ENCODE assay signal across 10 mouse cellular contexts in the genomic region with DNA sequence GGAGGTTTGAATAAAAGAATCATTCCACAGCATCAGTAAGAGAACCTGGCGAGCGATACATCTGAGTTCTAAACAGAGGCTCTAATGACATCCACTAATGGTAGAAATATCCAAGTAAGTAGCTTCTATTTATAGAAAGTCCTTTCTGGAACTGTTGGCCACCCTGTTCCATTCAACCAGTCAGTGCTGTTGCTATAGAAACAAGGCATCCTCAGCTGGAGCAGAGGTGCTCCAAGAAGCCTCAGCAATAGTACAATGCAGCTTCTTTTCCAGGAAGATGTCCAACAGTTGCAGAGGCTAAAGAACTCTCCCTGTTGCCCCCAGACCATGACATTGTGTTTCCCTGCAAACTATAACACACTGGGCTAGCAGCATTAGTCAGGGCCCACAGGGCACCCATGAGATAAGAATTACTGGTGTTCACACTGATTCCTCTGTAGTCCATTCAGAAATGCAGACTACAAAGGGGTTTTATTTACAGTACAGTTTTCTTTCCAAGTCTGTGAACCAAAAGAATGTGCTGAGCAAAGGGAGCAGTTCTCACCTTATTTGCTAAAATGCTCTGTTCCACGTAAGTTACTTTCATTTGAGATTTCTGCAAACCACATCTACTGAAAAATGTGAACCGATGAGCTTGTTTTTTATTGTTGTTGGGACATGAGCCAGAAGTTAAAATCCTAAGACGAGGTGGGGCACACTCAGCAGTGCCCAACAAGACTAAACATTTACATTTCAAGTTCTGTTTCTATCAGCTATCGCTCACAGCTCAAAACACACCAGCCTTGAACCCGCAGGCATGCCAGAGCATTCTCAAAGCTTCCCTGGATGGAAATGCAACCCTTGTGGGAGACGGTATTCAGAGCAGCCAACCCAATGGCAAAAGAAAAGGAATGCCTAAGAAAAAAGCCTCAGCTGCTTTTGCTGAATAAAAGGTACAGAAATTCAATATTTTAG. TPM values are rescaled to one million over a fixed set of nuclear protein-coding genes. Genes with fewer than 3 reads are reported as not detected.
DNase-seq lines count a peak whose midpoint lies in the region; ATAC-seq and TF ChIP-seq lines count a peak whose summit lies in the region.
"Had no signal": no experiment of that assay in that cellular context is flagged by ENCODE, and none has a peak within 500 bp of the region (broad histone marks: within the 10 kb centered on the region; RNA-seq: fewer than 3 reads in every experiment).

No protein-coding gene starts in this region.

- no peak overlapping the region for H3K4me2 ChIP-seq in heart, embryonic 14.5 days (ENCODE audit: low read length)
- H3K4me2 ChIP-seq in lung, embryonic 16.5 days (ENCODE audit: low read depth, low read length), result no peak overlapping the region
- no peak overlapping the region for H3K4me2 ChIP-seq in forebrain, embryonic 14.5 days (ENCODE audit: low read length)
- H3K4me2 ChIP-seq: midbrain, embryonic 12.5 days had no signal

- H3K4me3 ChIP-seq in heart, embryonic 14.5 days (ENCODE audit: control insufficient read depth in 1 of 2, insufficient read depth in 1 of 2, low read depth in 1 of 2, low read length in 2 of 2), result no peak overlapping the region
- H3K4me3 ChIP-seq in heart, adult 2 months, result no peak overlapping the region
- no peak overlapping the region for H3K4me3 ChIP-seq in lung, embryonic 16.5 days (ENCODE audit: low read length)
- H3K4me3 ChIP-seq in lung, adult 2 months (replicated peaks; ENCODE audit: extremely low read depth, low read depth, low read length), result no peak overlapping the region
- H3K4me3 ChIP-seq in forebrain, embryonic 14.5 days (ENCODE audit: low read depth, low read length), result no peak overlapping the region
- H3K4me3 ChIP-seq: midbrain, embryonic 12.5 days had no signal

- H3K79me2 ChIP-seq in heart, adult 2 months (replicated peaks; ENCODE audit: control insufficient read depth, insufficient read depth, low read length), result no peaks in the 10 kb centered on the region

- 56% methylated on average over 8 of the region's 8 CpGs for WGBS in heart, embryonic 14.5 days
- 67% methylated on average over 8 of the region's 8 CpGs for WGBS in heart, adult 2 months
- 35% methylated on average over 8 of the region's 8 CpGs for WGBS in lung, embryonic 16.5 days
- WGBS in lung, adult 2 months, result 31% methylated on average over 8 of the region's 8 CpGs
- WGBS in forebrain, embryonic 14.5 days, result 59% methylated on average over 8 of the region's 8 CpGs

- no peaks in the 10 kb centered on the region for H3K27me3 ChIP-seq in heart, embryonic 14.5 days (ENCODE audit: control insufficient read depth, insufficient read depth, low read length)
- no peaks in the 10 kb centered on the region for H3K27me3 ChIP-seq in heart, adult 2 months (ENCODE audit: control insufficient read depth, insufficient read depth, low read length)
- no peaks in the 10 kb centered on the region for H3K27me3 ChIP-seq in lung, embryonic 16.5 days (ENCODE audit: control insufficient read depth, insufficient read depth, low read depth, low read length)
- no peaks in the 10 kb centered on the region for H3K27me3 ChIP-seq in forebrain, embryonic 14.5 days (replicated peaks; ENCODE audit: control insufficient read depth, insufficient read depth, low read length)
- H3K27me3 ChIP-seq: CH12.LX; midbrain, embryonic 12.5 days had no signal

- no peaks in the 10 kb centered on the region for H3K9me3 ChIP-seq in heart, embryonic 14.5 days (ENCODE audit: control insufficient read depth, low read length)
- H3K9me3 ChIP-seq in lung, embryonic 16.5 days (ENCODE audit: control insufficient read depth, low read length), result no peaks in the 10 kb centered on the region
- H3K9me3 ChIP-seq in forebrain, embryonic 14.5 days (replicated peaks; ENCODE audit: control insufficient read depth, low read length), result no peaks in the 10 kb centered on the region
- H3K9me3 ChIP-seq: midbrain, embryonic 12.5 days had no signal

- peaks cover 9 to 26% of the 10 kb centered on the region in 2 experiments for H3K4me1 ChIP-seq in heart, embryonic 14.5 days (ENCODE audit: control insufficient read depth in 2 of 2, insufficient read depth in 2 of 2, low read length in 2 of 2)
- H3K4me1 ChIP-seq in heart, adult 2 months (ENCODE audit: control insufficient read depth, insufficient read depth, low read length), result peaks cover 6% of the 10 kb centered on the region
- peaks cover 28% of the 10 kb centered on the region for H3K4me1 ChIP-seq in lung, embryonic 16.5 days (replicated peaks; ENCODE audit: control insufficient read depth, insufficient read depth, low read length)
- H3K4me1 ChIP-seq in lung, adult 2 months (ENCODE audit: control insufficient read depth, insufficient read depth, low read length), result peaks cover 16% of the 10 kb centered on the region
- H3K4me1 ChIP-seq in forebrain, embryonic 14.5 days (ENCODE audit: control insufficient read depth, insufficient read depth, low read length), result peaks cover 6% of the 10 kb centered on the region

- TF ChIP-seq CTCF in heart, adult 2 months (IDR thresholded peaks at IDR 0.05), result no peak
- no peak for TF ChIP-seq CTCF in lung, adult 2 months (IDR thresholded peaks at IDR 0.05; ENCODE audit: insufficient read depth, low read length)

- no peak for TF ChIP-seq EP300 in heart, adult 2 months (IDR thresholded peaks at IDR 0.05; ENCODE audit: insufficient read depth, low read depth, low read length)

- ATAC-seq in heart, embryonic 14.5 days (ENCODE audit: insufficient number of reproducible peaks, insufficient read depth, low FRiP score, low read depth), result no peak
- peak; percentile 75 for ATAC-seq in lung, embryonic 16.5 days (ENCODE audit: low read depth)
- no peak for ATAC-seq in forebrain, embryonic 14.5 days

- peak overlapping the region; percentile 56 to 67; a peak in 3 of 4 replicates for H3K27ac ChIP-seq in heart, embryonic 14.5 days (replicated peaks in 1 of 2; ENCODE audit: control insufficient read depth in 1 of 2, insufficient read depth in 1 of 2, low read depth in 2 of 2, low read length in 2 of 2)
- H3K27ac ChIP-seq in heart, adult 2 months, result no peak overlapping the region
- peak overlapping the region; percentile 62 for H3K27ac ChIP-seq in lung, embryonic 16.5 days (ENCODE audit: low read length)
- 0 out of 2 replicates have a peak overlapping the region, but pooled peaks have one; percentile 6 for H3K27ac ChIP-seq in forebrain, embryonic 14.5 days (ENCODE audit: low read depth, low read length)
- H3K27ac ChIP-seq: midbrain, embryonic 12.5 days had no signal

- no peak overlapping the region for H3K9ac ChIP-seq in heart, embryonic 14.5 days (ENCODE audit: low read length)
- H3K9ac ChIP-seq in heart, adult 2 months (ENCODE audit: low read depth, low read length), result no peak overlapping the region
- H3K9ac ChIP-seq in lung, embryonic 16.5 days (ENCODE audit: low read length), result no peak overlapping the region
- no peak overlapping the region for H3K9ac ChIP-seq in forebrain, embryonic 14.5 days (ENCODE audit: low read length)
- H3K9ac ChIP-seq: midbrain, embryonic 12.5 days had no signal

- 0 out of 2 replicates have a peak, but pooled peaks cover 2% of the 10 kb centered on the region for H3K36me3 ChIP-seq in heart, embryonic 14.5 days (ENCODE audit: control insufficient read depth, insufficient read depth, low read length)
- peaks cover 10% of the 10 kb centered on the region; the same call in 1 of the 2 replicates for H3K36me3 ChIP-seq in heart, adult 2 months (ENCODE audit: control insufficient read depth, insufficient read depth, low read length)
- no peaks in the 10 kb centered on the region for H3K36me3 ChIP-seq in lung, embryonic 16.5 days (ENCODE audit: control insufficient read depth, insufficient read depth, low read length)
- 0 out of 2 replicates have a peak, but pooled peaks cover 2% of the 10 kb centered on the region for H3K36me3 ChIP-seq in forebrain, embryonic 14.5 days (ENCODE audit: control insufficient read depth, insufficient read depth, low read length)

- no peak for TF ChIP-seq POLR2A in heart, adult 2 months (IDR thresholded peaks at IDR 0.05; ENCODE audit: insufficient read depth, low read depth, low read length)
- TF ChIP-seq POLR2A in lung, adult 2 months (IDR thresholded peaks at IDR 0.05; ENCODE audit: borderline replicate concordance, extremely low read depth, low read depth, low read length), result no peak

- DNase-seq in heart, adult 2 months, result no peak
- no peak for DNase-seq in lung, adult 2 months
- peak; percentile 70 for DNase-seq in forebrain, embryonic 14.5 days (ENCODE audit: low spot score)
- peak; percentile 3 for DNase-seq in retina, embryonic 14.5 days (ENCODE audit: low spot score)
- DNase-seq in frontal cortex, postnatal 10 days (ENCODE audit: low spot score in 2 of 2), result no peak
- DNase-seq in adrenal gland, postnatal 36 days, result no peak

- intact Hi-C loops in heart, adult 2 months (cut with DNase I), result no loop called here

RNA-seq across cellular contexts. Expression of a gene that starts 31.1 kb away (rescaled TPM):
- 31.5 and 32.5 TPM in 2 replicates for polyA plus RNA-seq in heart, embryonic 14.5 days (2014; fragmentation: Nextera tagmentation; extraction: Ambion mirVana)
- total RNA-seq in heart, adult 2 months (2021), result 10 to 100 TPM; 24.3 to 25.1 TPM
- 16.4 and 20.5 TPM in 2 replicates for polyA plus RNA-seq in heart, adult 2 months (2012; rRNA removed)
- 36.9 and 39.0 TPM in 2 replicates for polyA plus RNA-seq in lung, embryonic 16.5 days (2015; fragmentation: Nextera tagmentation; extraction: Ambion mirVana)
- polyA plus RNA-seq in lung, adult 2 months (2012; rRNA removed), result 16.3 and 22.2 TPM in 2 replicates
- 63.8 and 67.9 TPM in 2 replicates for polyA plus RNA-seq in forebrain, embryonic 14.5 days (2014; fragmentation: Nextera tagmentation; extraction: Ambion mirVana)
- total RNA-seq in adrenal gland, postnatal 36 days (2021), result 10 to 100 TPM; 49.2 to 54.2 TPM

RNA-seq across cellular contexts. Expression of a gene that starts 31.1 kb away (rescaled TPM):
- 22.4 and 23.1 TPM in 2 replicates for polyA plus RNA-seq in heart, embryonic 14.5 days (2014; fragmentation: Nextera tagmentation; extraction: Ambion mirVana)
- total RNA-seq in heart, adult 2 months (2021), result 1 to 10 TPM; 2.0 to 3.0 TPM
- polyA plus RNA-seq in heart, adult 2 months (2012; rRNA removed), result 4.2 and 5.4 TPM in 2 replicates
- 36.9 and 38.8 TPM in 2 replicates for polyA plus RNA-seq in lung, embryonic 16.5 days (2015; fragmentation: Nextera tagmentation; extraction: Ambion mirVana)
- 26.3 and 115 TPM in 2 replicates for polyA plus RNA-seq in lung, adult 2 months (2012; rRNA removed)
- polyA plus RNA-seq in forebrain, embryonic 14.5 days (2014; fragmentation: Nextera tagmentation; extraction: Ambion mirVana), result 26.1 and 27.5 TPM in 2 replicates
- 1 to 10 TPM; 4.8 to 4.9 TPM for total RNA-seq in adrenal gland, postnatal 36 days (2021)

Comparison
In these comparisons a context has a peak if more than half of its experiments do, and no peak if none do; other contexts are left out.
1. DNase-seq: peak in forebrain, embryonic 14.5 days (single experiment) and retina, embryonic 14.5 days (single experiment); none in heart, adult 2 months (0 of 2), lung, adult 2 months (single experiment), frontal cortex, postnatal 10 days (0 of 2) and adrenal gland, postnatal 36 days (0 of 2).